Mouse (Mus musculus): ENCODE results near the gene Sgsm2. TPM values are rescaled to one million over a fixed set of nuclear protein-coding genes. Genes with fewer than 3 reads are reported as not detected.
"Not testable (repeated sequence)": the region's sequence is repeated elsewhere in the genome, so short reads cannot be mapped to it uniquely, and the experiment has no call there.

Gene Sgsm2
- polyA plus RNA-seq, 1 experiment from 2014 or later = 20.8 TPM

DNA sequence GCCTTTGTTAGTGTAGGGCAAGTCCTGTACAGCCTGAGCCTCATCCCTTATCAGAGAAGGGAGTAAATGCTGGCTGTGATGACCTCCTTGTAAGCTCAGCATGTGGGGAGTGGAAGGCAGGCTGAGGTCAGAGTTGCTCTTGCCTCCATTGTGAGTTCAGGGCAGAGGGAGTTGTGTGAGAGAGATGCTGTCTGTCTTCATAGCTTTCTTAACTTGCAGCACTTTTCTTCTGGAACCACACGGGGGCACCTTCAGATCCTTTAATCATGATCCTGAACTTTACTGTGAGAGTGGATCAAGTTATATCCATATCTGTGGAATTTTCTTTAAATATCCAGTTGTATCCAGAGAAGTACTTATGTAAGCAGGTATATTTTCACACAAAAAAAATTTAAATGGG lies 75.4 kb downstream of the Sgsm2 start:
- no peaks in the 10 kb centered on the region for H3K9me3 ChIP-seq
- H3K27me3 ChIP-seq = no peaks in the 10 kb centered on the region
- no peak overlapping the region for H3K4me2 ChIP-seq (replicated peaks)
- no peak overlapping the region for H3K4me3 ChIP-seq (replicated peaks)
- H3K4me1 ChIP-seq (replicated peaks) = no peaks in the 10 kb centered on the region
- H3K27ac ChIP-seq = no peak overlapping the region
- H3K36me3 ChIP-seq = peaks cover 31% of the 10 kb centered on the region
- ATAC-seq = no peak
- H3K9ac ChIP-seq (replicated peaks) = no peak overlapping the region
- WGBS = 40% methylated on average over 1 of the region's 1 CpGs

GRCm38 (mm10) chr11:74820921-74821320 lies 75.9 kb downstream of the Sgsm2 start:
- Histone ChIP-seq H3K9me3 (no peaks in the 10 kb centered on the region), H3K4me2 (replicated peaks) (no peak overlapping the region), H3K27ac (no peak overlapping the region), H3K36me3 (peaks cover 31% of the 10 kb centered on the region), H3K9ac (replicated peaks) (no peak overlapping the region), H3K4me1 (replicated peaks) (no peaks in the 10 kb centered on the region), H3K27me3 (no peaks in the 10 kb centered on the region), H3K4me3 (replicated peaks) (no peak overlapping the region)
- 66% methylated on average over 1 of the region's 1 CpGs for WGBS
- ATAC-seq = no peak

DNA sequence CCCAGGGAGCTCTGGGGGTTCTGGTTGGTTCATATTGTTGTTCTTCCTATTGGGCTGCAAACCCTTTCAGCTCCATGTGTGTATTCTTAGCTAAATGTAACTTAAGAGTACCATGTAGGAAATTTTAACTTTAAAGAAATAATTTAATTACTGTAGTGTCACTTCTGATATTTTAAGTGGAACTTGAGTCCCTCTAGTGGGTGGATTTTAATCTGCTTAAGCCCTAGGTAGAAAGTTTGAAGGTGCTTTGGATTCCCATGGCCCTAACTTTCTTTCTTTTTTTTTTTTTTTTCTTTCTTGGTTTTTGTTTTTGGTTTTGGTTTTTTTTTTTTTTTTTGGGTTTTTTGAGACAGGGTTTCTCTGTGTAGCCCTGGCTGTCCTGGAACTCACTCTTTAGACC lies 81.1 kb downstream of the Sgsm2 start:
- Histone ChIP-seq H3K27me3 (no peaks in the 10 kb centered on the region), H3K4me3 (replicated peaks) (no peak overlapping the region), H3K4me2 (replicated peaks) (no peak overlapping the region), H3K36me3 (peaks cover 33% of the 10 kb centered on the region), H3K4me1 (replicated peaks) (no peaks in the 10 kb centered on the region), H3K9ac (replicated peaks) (no peak overlapping the region), H3K9me3 (no peaks in the 10 kb centered on the region), H3K27ac (no peak overlapping the region)
- ATAC-seq = no peak

- Histone ChIP-seq H3K4me3 (replicated peaks) (no peak overlapping the region), H3K27ac (no peak overlapping the region), H3K9ac (replicated peaks) (no peak overlapping the region), H3K4me2 (replicated peaks) (no peak overlapping the region), H3K36me3 (peaks cover 33% of the 10 kb centered on the region), H3K9me3 (no peaks in the 10 kb centered on the region), H3K4me1 (replicated peaks) (no peaks in the 10 kb centered on the region), H3K27me3 (no peaks in the 10 kb centered on the region)
- WGBS = 80% methylated on average over 5 of the region's 5 CpGs
- no peak for ATAC-seq
Observed at GRCm38 (mm10) chr11:74811538-74811937, 85.3 kb downstream of the Sgsm2 start.

DNA sequence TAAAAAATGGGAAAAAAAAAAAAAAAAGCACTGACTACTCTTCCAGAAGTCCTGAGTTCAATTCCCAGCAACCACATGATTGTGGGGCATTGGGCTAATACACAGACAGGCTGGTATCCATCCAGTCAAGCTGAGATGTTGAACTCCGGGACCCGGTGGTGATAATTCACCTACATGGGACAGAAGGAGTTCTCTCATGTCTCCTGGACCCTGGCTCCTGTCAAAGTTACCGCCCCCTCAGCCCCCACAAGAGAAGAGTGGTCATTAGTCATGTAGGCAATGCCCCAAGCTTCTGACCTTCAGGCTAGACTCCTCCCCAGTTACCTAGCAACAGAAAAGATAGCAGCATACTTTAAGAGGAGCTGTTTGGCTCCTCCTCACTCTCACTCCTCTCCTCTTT lies 85.8 kb downstream of the Sgsm2 start:
- H3K27me3 ChIP-seq; H3K27ac ChIP-seq; H3K9ac ChIP-seq (replicated peaks); H3K4me3 ChIP-seq (replicated peaks); H3K4me2 ChIP-seq (replicated peaks); H3K9me3 ChIP-seq; ATAC-seq; H3K4me1 ChIP-seq (replicated peaks): not testable (repeated sequence)
- peaks cover 35% of the 10 kb centered on the region for H3K36me3 ChIP-seq
- whole genome bisulfite sequencing = 80% methylated on average over 3 of the region's 3 CpGs

DNA sequence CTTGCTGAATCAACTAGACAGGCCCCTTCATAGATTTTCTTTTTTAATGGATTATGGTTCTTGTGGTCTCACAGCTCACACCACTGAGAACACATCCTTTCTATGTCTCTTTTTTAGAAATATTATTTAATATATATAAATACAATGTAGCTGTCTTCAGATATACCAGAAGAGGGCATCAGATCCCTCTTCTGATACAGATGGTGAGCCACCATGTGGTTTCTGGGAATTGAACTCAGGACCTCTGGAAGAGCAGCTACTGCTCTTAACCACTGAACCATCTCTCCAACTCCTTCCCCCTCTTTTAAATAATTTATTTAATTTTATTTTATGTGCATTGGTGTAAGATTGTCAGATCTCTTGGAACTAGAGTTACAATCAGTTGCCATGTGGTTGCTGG lies 86.7 kb downstream of the Sgsm2 start:
- Histone ChIP-seq H3K27me3 (no peaks in the 10 kb centered on the region), H3K4me1 (replicated peaks) (no peaks in the 10 kb centered on the region), H3K4me2 (replicated peaks) (no peak overlapping the region), H3K27ac (no peak overlapping the region), H3K4me3 (replicated peaks) (no peak overlapping the region), H3K9me3 (no peaks in the 10 kb centered on the region), H3K9ac (replicated peaks) (no peak overlapping the region), H3K36me3 (peaks cover 44% of the 10 kb centered on the region)
- ATAC-seq = no peak

GRCm38 (mm10) chr11:74808251-74808853 lies 88.5 kb downstream of the Sgsm2 start:
- ATAC-seq = no peak
- no peak overlapping the region for H3K4me2 ChIP-seq (replicated peaks)
- 93% methylated on average over 6 of the region's 6 CpGs for WGBS
- no peak overlapping the region for H3K9ac ChIP-seq (replicated peaks)
- no peaks in the 10 kb centered on the region for H3K9me3 ChIP-seq
- no peak overlapping the region for H3K4me3 ChIP-seq (replicated peaks)
- H3K36me3 ChIP-seq = peaks cover 56% of the 10 kb centered on the region
- no peak overlapping the region for H3K27ac ChIP-seq
- no peaks in the 10 kb centered on the region for H3K27me3 ChIP-seq
- H3K4me1 ChIP-seq (replicated peaks) = no peaks in the 10 kb centered on the region

DNA sequence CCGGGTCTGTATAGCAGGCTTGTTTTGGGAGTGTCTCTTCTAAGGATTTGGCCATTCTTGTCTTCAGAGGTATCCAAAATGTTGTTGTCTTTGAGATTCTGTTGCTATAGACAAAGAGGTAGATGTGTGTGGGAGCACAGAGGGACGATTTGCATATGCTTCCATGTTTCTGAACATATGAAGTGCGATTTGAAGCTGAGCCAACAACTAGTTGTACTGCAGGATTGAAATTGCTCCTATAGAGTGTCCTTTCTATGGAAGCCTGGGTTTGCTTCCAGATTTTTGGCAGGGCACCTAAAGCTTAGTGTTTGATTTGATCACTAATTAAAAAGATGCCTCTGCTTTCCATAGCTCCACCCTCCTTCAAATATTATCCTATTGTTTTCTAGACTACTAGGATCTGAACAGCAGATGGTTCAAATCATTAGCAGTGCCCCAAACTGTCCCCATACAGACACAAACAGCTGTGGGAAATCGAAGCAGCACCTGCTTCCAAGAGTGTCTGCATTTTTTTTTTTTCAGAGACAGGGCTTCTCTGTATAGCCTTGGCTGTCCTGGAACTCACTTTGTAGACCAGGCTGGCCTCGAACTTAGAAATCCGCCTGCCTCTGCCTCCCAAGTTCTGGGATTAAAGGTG lies 89.5 kb downstream of the Sgsm2 start:
- Histone ChIP-seq H3K27ac (no peak overlapping the region), H3K4me1 (replicated peaks) (no peaks in the 10 kb centered on the region), H3K4me2 (replicated peaks) (no peak overlapping the region), H3K9me3 (no peaks in the 10 kb centered on the region), H3K36me3 (peaks cover 52% of the 10 kb centered on the region), H3K9ac (replicated peaks) (no peak overlapping the region), H3K4me3 (replicated peaks) (no peak overlapping the region), H3K27me3 (no peaks in the 10 kb centered on the region)
- 92% methylated on average over 6 of the region's 6 CpGs for WGBS
- no peak for ATAC-seq

DNA sequence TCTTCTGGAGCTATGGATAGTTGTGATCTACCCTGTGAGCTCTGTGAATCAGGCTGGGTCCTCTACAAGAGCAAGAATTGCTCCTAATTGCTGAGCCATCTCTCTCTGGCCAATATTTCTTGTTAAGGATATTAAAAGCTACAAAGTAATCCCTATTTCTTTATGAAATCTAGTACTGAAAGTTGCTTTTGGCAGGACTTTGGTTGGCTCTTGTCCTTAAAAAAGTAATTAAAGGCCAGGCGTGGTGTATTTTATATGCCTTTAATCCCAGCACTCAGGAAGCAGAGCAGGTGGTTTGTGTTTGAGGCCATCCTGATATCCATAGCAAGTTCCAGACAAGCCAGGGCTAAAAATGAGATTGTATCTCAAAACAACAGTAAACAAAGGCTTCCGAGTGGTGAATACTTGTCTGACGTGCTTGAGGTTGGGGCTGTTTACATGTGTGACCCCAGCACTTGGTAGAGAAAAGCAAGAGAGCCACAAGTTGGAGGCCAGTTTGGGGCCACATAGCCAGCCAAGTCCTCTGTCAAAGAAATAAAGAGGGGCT lies 92.7 kb downstream of the Sgsm2 start:
- no peaks in the 10 kb centered on the region for H3K9me3 ChIP-seq
- peaks cover 55% of the 10 kb centered on the region for H3K36me3 ChIP-seq
- no peak overlapping the region for H3K4me2 ChIP-seq (replicated peaks)
- 93% methylated on average over 3 of the region's 3 CpGs for WGBS
- no peaks in the 10 kb centered on the region for H3K4me1 ChIP-seq (replicated peaks)
- no peak for ATAC-seq
- H3K4me3 ChIP-seq (replicated peaks) = no peak overlapping the region
- H3K27ac ChIP-seq = no peak overlapping the region
- no peaks in the 10 kb centered on the region for H3K27me3 ChIP-seq
- H3K9ac ChIP-seq (replicated peaks) = no peak overlapping the region

DNA sequence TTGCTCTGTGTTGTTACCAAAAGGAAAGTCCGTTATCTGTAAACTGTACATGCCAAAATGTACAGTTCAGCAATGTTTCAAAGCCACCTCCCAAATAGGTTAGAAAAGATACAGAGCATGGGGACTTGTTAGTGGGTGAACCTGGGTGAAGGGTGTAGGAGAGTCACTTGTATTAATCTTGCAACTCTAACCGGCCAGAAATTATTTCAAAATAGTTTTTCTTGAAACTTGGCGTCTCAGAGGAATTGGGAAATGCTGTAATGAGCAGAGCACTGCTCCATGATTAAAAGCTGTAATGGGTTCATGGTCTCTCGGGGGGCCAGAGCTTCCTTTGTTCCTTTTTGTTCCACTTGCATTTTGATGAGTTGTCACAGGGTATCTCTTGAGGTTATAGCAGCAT lies 96.2 kb downstream of the Sgsm2 start:
- peaks cover 54% of the 10 kb centered on the region for H3K36me3 ChIP-seq
- 77% methylated on average over 4 of the region's 4 CpGs for WGBS
- no peak for ATAC-seq

More for the DNA sequence above, 96.2 kb downstream of the Sgsm2 start:
- Histone ChIP-seq H3K4me3 (replicated peaks) (no peak overlapping the region), H3K9ac (replicated peaks) (no peak overlapping the region), H3K27me3 (no peaks in the 10 kb centered on the region), H3K9me3 (no peaks in the 10 kb centered on the region), H3K4me1 (replicated peaks) (no peaks in the 10 kb centered on the region), H3K27ac (no peak overlapping the region), H3K4me2 (replicated peaks) (no peak overlapping the region)
